Mouse (Mus musculus) MEL (cell line): ENCODE results near the gene Veph1. TPM values are rescaled to one million over a fixed set of nuclear protein-coding genes. Genes with fewer than 3 reads are reported as not detected.

Experiments used
- DNase-seq: peaks from one replicate; pipeline ENCODE4 v3.0.0; 2011; ENCODE audit warnings: low read depth, low spot score
- H3K27ac ChIP-seq: 2 replicates; pipeline ENCODE4 v1.5.1; 2012; ENCODE audit warnings: low read depth, mild to moderate bottlenecking, control low read depth, low read length, moderate library complexity; ENCODE audit not compliant: control insufficient read depth
- H3K27me3 ChIP-seq, 2 experiments: fragments of 150-350 bp in 1 of 2; sonication (generic) in 1 of 2; 2 replicates each; pipeline ENCODE4 v1.6.1; 2012; ENCODE audit warnings: low read length in 2 of 2, mild to moderate bottlenecking in 2 of 2, improper control_type of control experiment in 1 of 2, moderate library complexity in 1 of 2; ENCODE audit not compliant: insufficient read depth in 2 of 2, control insufficient read depth in 1 of 2
- H3K36me3 ChIP-seq, 2 experiments: 2 replicates each; pipeline ENCODE4 v1.6.1; 2012 to 2014; ENCODE audit warnings: low read length in 2 of 2, improper control_type of control experiment in 1 of 2, inconsistent platforms in 1 of 2, mild to moderate bottlenecking in 1 of 2; ENCODE audit not compliant: insufficient read depth in 2 of 2, control insufficient read depth in 1 of 2
- H3K4me1 ChIP-seq, 2 experiments: fragments of 150-350 bp in 1 of 2; sonication (generic) in 1 of 2; 2 replicates each; pipeline ENCODE4 v1.6.1; 2012; ENCODE audit warnings: low read length in 2 of 2, improper control_type of control experiment in 1 of 2, mild to moderate bottlenecking in 1 of 2; ENCODE audit not compliant: insufficient read depth in 2 of 2, control insufficient read depth in 1 of 2
- H3K4me3 ChIP-seq, 2 experiments: fragments of 150-350 bp in 1 of 2; sonication (generic) in 1 of 2; 2 replicates each; pipeline ENCODE4 v1.5.1; 2012; ENCODE audit warnings: low read depth in 2 of 2, low read length in 2 of 2, mild to moderate bottlenecking in 2 of 2, moderate library complexity in 2 of 2, control low read depth in 1 of 2, improper control_type of control experiment in 1 of 2; ENCODE audit not compliant: control insufficient read depth in 1 of 2, insufficient read depth in 1 of 2
- H3K79me2 ChIP-seq: 2 replicates; pipeline ENCODE4 v1.6.1; 2012; ENCODE audit warnings: mild to moderate bottlenecking, low read length, moderate library complexity; ENCODE audit not compliant: control insufficient read depth, poor library complexity, insufficient read depth
- H3K9ac ChIP-seq: 2 replicates; pipeline ENCODE4 v1.6.1; 2012; ENCODE audit warnings: low read depth, mild to moderate bottlenecking, control low read depth, low read length, moderate library complexity; ENCODE audit not compliant: control insufficient read depth, poor library complexity, severe bottlenecking
- H3K9me3 ChIP-seq: fragments of 150-350 bp; sonication (generic); replicated peaks from 2 replicates; pipeline ENCODE4 v1.6.1; 2012; ENCODE audit warnings: mild to moderate bottlenecking, low read length, improper control_type of control experiment, moderate library complexity; ENCODE audit not compliant: insufficient read depth
- BHLHE40 ChIP-seq: IDR thresholded peaks from 2 replicates; pipeline ENCODE4 v1.6.1; 2012; ENCODE audit warnings: low read depth, mild to moderate bottlenecking, inconsistent platforms, low read length, improper control_type of control experiment, borderline replicate concordance
- CHD2 ChIP-seq: IDR thresholded peaks from 2 replicates; pipeline ENCODE4 v1.6.1; 2011; ENCODE audit warnings: low read length, improper control_type of control experiment
- CTCF ChIP-seq, 3 experiments: IDR thresholded peaks in 2 of 3; conservative IDR thresholded peaks in 1 of 3; 2 replicates each; pipeline ENCODE4 v1.5.1; 2011 to 2012; ENCODE audit warnings: low read length in 3 of 3, low read depth in 2 of 3, mild to moderate bottlenecking in 2 of 3, improper control_type of control experiment in 1 of 3, inconsistent platforms in 1 of 3, mixed read lengths in 1 of 3, moderate library complexity in 1 of 3; ENCODE audit not compliant: control insufficient read depth in 1 of 3, insufficient read depth in 1 of 3, poor library complexity in 1 of 3, severe bottlenecking in 1 of 3
- ETS1 ChIP-seq: IDR thresholded peaks from 2 replicates; pipeline ENCODE4 v1.6.1; 2012; ENCODE audit warnings: low read depth, mild to moderate bottlenecking, inconsistent platforms, low read length, improper control_type of control experiment, moderate library complexity
- GABPA ChIP-seq: IDR thresholded peaks from 2 replicates; pipeline ENCODE4 v1.6.1; 2012; ENCODE audit warnings: low read depth, mild to moderate bottlenecking, inconsistent platforms, low read length, improper control_type of control experiment, moderate library complexity
- HCFC1 ChIP-seq: IDR thresholded peaks from 2 replicates; pipeline ENCODE4 v1.6.1; 2012; ENCODE audit warnings: low read depth, mild to moderate bottlenecking, inconsistent platforms, low read length, improper control_type of control experiment, moderate library complexity
- JUND ChIP-seq: IDR thresholded peaks from 2 replicates; pipeline ENCODE4 v1.6.1; 2011; ENCODE audit warnings: low read depth, mild to moderate bottlenecking, improper control_type of control experiment, low read length
- MAX ChIP-seq: IDR thresholded peaks from 2 replicates; pipeline ENCODE4 v1.6.1; 2011; ENCODE audit warnings: low read length, improper control_type of control experiment
- MXI1 ChIP-seq: IDR thresholded peaks from 2 replicates; pipeline ENCODE4 v1.6.1; 2011; ENCODE audit warnings: mild to moderate bottlenecking, low read depth, low read length, improper control_type of control experiment
- MYC ChIP-seq: IDR thresholded peaks from 2 replicates; pipeline ENCODE4 v1.6.1; 2011; ENCODE audit warnings: low read depth, mild to moderate bottlenecking, low read length, improper control_type of control experiment, moderate library complexity
- POLR2AphosphoS5 ChIP-seq: IDR thresholded peaks from 2 replicates; pipeline ENCODE4 v1.6.1; 2012; ENCODE audit warnings: low read depth, borderline replicate concordance, mild to moderate bottlenecking, inconsistent platforms, low read length, moderate library complexity, mixed read lengths
- RAD21 ChIP-seq: IDR thresholded peaks from 2 replicates; pipeline ENCODE4 v1.6.1; 2011; ENCODE audit warnings: mild to moderate bottlenecking, low read depth, low read length, improper control_type of control experiment
- RCOR1 ChIP-seq: IDR thresholded peaks from 2 replicates; pipeline ENCODE4 v1.6.1; 2012; ENCODE audit warnings: low read depth, mild to moderate bottlenecking, inconsistent platforms, low read length, improper control_type of control experiment
- SMC3 ChIP-seq: IDR thresholded peaks from 2 replicates; pipeline ENCODE4 v1.6.1; 2011; ENCODE audit warnings: low read depth, low read length, improper control_type of control experiment
- TBP ChIP-seq: IDR thresholded peaks from 2 replicates; pipeline ENCODE4 v1.8.0; 2011; ENCODE audit warnings: low read depth, low read length, improper control_type of control experiment
- TCF12 ChIP-seq: IDR thresholded peaks from 2 replicates; pipeline ENCODE4 v1.6.1; 2014; ENCODE audit warnings: low read depth, mild to moderate bottlenecking, inconsistent platforms, low read length, improper control_type of control experiment, moderate library complexity
- ZC3H11A ChIP-seq: IDR thresholded peaks from 2 replicates; pipeline ENCODE4 v1.6.1; 2012; ENCODE audit warnings: low read depth, mild to moderate bottlenecking, inconsistent platforms, low read length, improper control_type of control experiment
- ZKSCAN1 ChIP-seq: IDR thresholded peaks from 2 replicates; pipeline ENCODE4 v1.6.1; 2012; ENCODE audit warnings: low read depth, mild to moderate bottlenecking, inconsistent platforms, low read length, improper control_type of control experiment, moderate library complexity
- ZMIZ1 ChIP-seq: IDR thresholded peaks from 2 replicates; pipeline ENCODE4 v1.6.1; 2012; ENCODE audit warnings: low read depth, mild to moderate bottlenecking, inconsistent platforms, low read length, improper control_type of control experiment, moderate library complexity
- ZNF384 ChIP-seq: IDR thresholded peaks from 2 replicates; pipeline ENCODE4 v1.6.1; 2012; ENCODE audit warnings: low read depth, mild to moderate bottlenecking, inconsistent platforms, low read length, improper control_type of control experiment
- polyA plus RNA-seq, 2 experiments: library from polyadenylated mRNA; stranded (reverse) in 1 of 2; unstranded in 1 of 2; fragments of >175 nt in 1 of 2; fragments of >200 nt in 1 of 2; gene quantifications; 2 replicates each; pipeline versions ENCODE4 v1.2.1 to v1.2.4; 2012; ENCODE audit warnings: low replicate concordance in 2 of 2, low read depth in 1 of 2; ENCODE audit not compliant: insufficient read length in 2 of 2, insufficient read depth in 1 of 2, missing spikeins in 1 of 2
- total RNA-seq: library from RNA; depleted of rRNA; stranded (reverse); fragments of 300-350 nt; gene quantifications from 2 replicates; pipeline ENCODE4 v1.2.3, GENCODE M21; 2012

Veph1 gene
- total and polyA plus RNA-seq, 3 experiments, result 0.01 TPM; not detected in 2

DNA sequence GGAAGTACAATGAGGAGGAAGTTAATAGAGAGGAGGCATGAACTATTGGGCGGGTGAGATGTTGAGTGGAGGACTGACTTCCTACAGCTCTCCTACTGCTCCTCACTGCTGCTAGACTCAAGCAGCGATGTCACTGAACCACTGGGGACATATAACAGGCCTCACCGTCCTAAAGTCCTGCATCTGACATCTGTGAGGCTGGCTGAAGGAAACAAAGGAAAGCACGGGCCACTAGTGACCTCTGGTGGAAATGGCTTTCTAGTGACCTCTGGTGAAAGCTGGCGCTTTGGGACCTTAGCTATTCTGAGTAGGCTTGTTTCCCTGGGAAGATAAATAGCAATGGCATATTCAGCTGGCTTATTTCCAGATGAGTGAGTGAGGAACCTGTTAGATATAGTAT lies 34.3 kb downstream of the Veph1 start:
- no peaks in the 10 kb centered on the region for H3K4me1 ChIP-seq
- H3K4me3 ChIP-seq, result no peak overlapping the region
- no peaks in the 10 kb centered on the region for H3K79me2 ChIP-seq
- H3K9ac ChIP-seq, result no peak overlapping the region
- no peak for DNase-seq
- no peak overlapping the region for H3K27ac ChIP-seq
- H3K36me3 ChIP-seq, result no peaks in the 10 kb centered on the region
- H3K9me3 ChIP-seq, result no peaks in the 10 kb centered on the region
- H3K27me3 ChIP-seq, result no peaks in the 10 kb centered on the region; a peak in 1 of 4 replicates
- TF ChIP-seq BHLHE40, result no peak
- no peak for TF ChIP-seq TBP
- no peak for TF ChIP-seq RCOR1
- TF ChIP-seq ZMIZ1, result no peak
- peak in 1 of 3 experiments; percentile 1; a peak in 1 of 6 replicates for TF ChIP-seq CTCF (IDR thresholded peaks at IDR 0.05 in 2 of 3, conservative IDR thresholded peaks at IDR 0.05 in 1 of 3; ENCODE audit: control insufficient read depth in 1 of 3, insufficient read depth in 1 of 3, low read depth in 2 of 3, low read length in 3 of 3, poor library complexity in 1 of 3, severe bottlenecking in 1 of 3)
- no peak for TF ChIP-seq HCFC1

DNA sequence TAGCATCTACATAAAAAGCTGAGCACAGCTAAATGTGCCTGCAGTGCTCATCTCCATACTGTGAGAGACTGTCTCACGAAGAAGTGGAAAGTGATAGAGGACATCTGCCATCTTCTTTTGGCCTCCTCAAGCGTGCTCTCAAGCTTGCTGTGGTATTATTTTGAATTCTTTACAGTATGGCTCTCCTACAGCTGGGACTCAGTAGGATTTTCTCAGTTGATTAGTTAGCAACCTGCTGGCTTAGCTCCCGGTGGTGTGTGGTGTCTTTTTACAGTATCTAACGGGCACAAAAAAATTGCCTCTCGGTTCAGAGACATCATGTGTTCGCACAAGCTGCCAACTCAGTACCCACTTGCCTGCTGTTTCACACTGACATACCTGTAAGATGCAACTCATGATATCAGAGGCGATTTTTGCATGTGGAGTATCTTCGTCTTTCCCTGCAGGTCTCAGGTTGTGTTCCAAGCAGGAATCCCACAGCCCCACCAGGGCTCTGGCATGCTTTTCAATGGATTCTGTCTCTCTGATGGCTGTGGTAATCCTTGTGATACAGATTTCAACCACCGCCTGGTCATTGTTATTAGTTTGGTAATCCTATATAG lies 42.0 kb downstream of the Veph1 start:
- Histone ChIP-seq H3K4me1 (no peaks in the 10 kb centered on the region), H3K4me3 (no peak overlapping the region), H3K27me3 (no peaks in the 10 kb centered on the region; a peak in 1 of 4 replicates), H3K27ac (no peak overlapping the region), H3K9me3 (no peaks in the 10 kb centered on the region), H3K79me2 (no peaks in the 10 kb centered on the region), H3K36me3 (no peaks in the 10 kb centered on the region), H3K9ac (no peak overlapping the region)
- TF ChIP-seq MYC, result no peak
- TF ChIP-seq ETS1, result no peak
- TF ChIP-seq CHD2, result no peak
- no peak for TF ChIP-seq RAD21
- no peak for TF ChIP-seq POLR2AphosphoS5
- no peak for TF ChIP-seq ZKSCAN1
- no peak for TF ChIP-seq TCF12
- TF ChIP-seq ZC3H11A, result no peak
- TF ChIP-seq GABPA, result no peak
- no peak for TF ChIP-seq JUND
- TF ChIP-seq SMC3, result no peak
- no peak for TF ChIP-seq MAX
- no peak for TF ChIP-seq TBP
- TF ChIP-seq ZNF384, result no peak
- TF ChIP-seq MXI1, result no peak
- no peak for DNase-seq
